Mouse (Mus musculus): ENCODE data around the gene Sfxn5. TPM values are rescaled to one million over a fixed set of nuclear protein-coding genes. Genes with fewer than 3 reads are reported as not detected.

The Sfxn5 gene
- total and polyA plus RNA-seq, 3 experiments, result 1.8 to 3.0 TPM; not detected in 1

DNA sequence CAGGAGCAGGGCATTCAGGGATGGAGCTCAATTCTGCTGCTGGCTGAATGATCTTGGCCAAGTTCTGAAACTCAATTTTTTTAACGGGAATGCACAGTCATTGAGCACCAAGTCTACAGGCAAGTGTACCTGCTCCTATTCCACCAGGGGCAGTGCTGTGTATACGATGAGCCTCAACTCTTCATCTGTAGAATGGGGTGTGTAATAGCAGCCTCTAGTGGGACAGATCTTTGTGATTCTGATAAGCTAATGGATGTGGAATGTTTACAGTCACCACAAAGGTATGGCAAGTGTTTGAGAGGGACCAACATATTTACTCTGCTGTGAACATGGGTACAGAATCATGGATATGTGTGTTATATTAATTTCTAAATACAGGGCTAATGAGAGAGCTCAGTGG lies 17.0 kb downstream of the Sfxn5 start:
- H3K36me3 ChIP-seq (ENCODE audit: control insufficient read depth in 1 of 2, insufficient read depth in 2 of 2, low read length in 2 of 2), result peaks cover 0 to 2% of the 10 kb centered on the region in 2 experiments; a peak in 2 of 4 replicates
- H3K27me3 ChIP-seq (ENCODE audit: control insufficient read depth in 1 of 2, insufficient read depth in 2 of 2, low read length in 2 of 2), result no peaks in the 10 kb centered on the region
- no peaks in the 10 kb centered on the region for H3K79me2 ChIP-seq (ENCODE audit: control insufficient read depth, insufficient read depth, low read length, poor library complexity)
- H3K9ac ChIP-seq (ENCODE audit: control insufficient read depth, low read depth, low read length, poor library complexity, severe bottlenecking), result no peak overlapping the region
- no peak for TF ChIP-seq MXI1 (IDR thresholded peaks at IDR 0.05; ENCODE audit: low read depth, low read length)
- no peak for TF ChIP-seq ZC3H11A (IDR thresholded peaks at IDR 0.05; ENCODE audit: low read depth, low read length)
- TF ChIP-seq CTCF (IDR thresholded peaks at IDR 0.05 in 2 of 3, conservative IDR thresholded peaks at IDR 0.05 in 1 of 3; ENCODE audit: control insufficient read depth in 1 of 3, insufficient read depth in 1 of 3, low read depth in 2 of 3, low read length in 3 of 3, poor library complexity in 1 of 3, severe bottlenecking in 1 of 3), result no peak
- TF ChIP-seq BHLHE40 (IDR thresholded peaks at IDR 0.05; ENCODE audit: borderline replicate concordance, low read depth, low read length), result no peak
- no peak for TF ChIP-seq MAX (IDR thresholded peaks at IDR 0.05; ENCODE audit: low read length)
- no peak for TF ChIP-seq MAFK (IDR thresholded peaks at IDR 0.05; ENCODE audit: borderline replicate concordance, low read depth, low read length)
- TF ChIP-seq TAL1 (IDR thresholded peaks at IDR 0.05; ENCODE audit: low read length), result no peak
- no peak for TF ChIP-seq USF2 (IDR thresholded peaks at IDR 0.05; ENCODE audit: borderline replicate concordance in 1 of 2, insufficient read depth in 1 of 2, low read depth in 1 of 2, low read length in 2 of 2)
- H3K9me3 ChIP-seq (replicated peaks; ENCODE audit: insufficient read depth, low read length), result no peaks in the 10 kb centered on the region
- peaks cover 0 to 3% of the 10 kb centered on the region in 2 experiments; a peak in 2 of 4 replicates for H3K4me1 ChIP-seq (ENCODE audit: control insufficient read depth in 1 of 2, insufficient read depth in 2 of 2, low read length in 2 of 2)
- H3K27ac ChIP-seq (ENCODE audit: control insufficient read depth, low read depth, low read length), result no peak overlapping the region
- no peak overlapping the region for H3K4me3 ChIP-seq (ENCODE audit: control insufficient read depth in 1 of 2, insufficient read depth in 1 of 2, low read depth in 2 of 2, low read length in 2 of 2)
- no peak for DNase-seq (ENCODE audit: low read depth, low spot score)

DNA sequence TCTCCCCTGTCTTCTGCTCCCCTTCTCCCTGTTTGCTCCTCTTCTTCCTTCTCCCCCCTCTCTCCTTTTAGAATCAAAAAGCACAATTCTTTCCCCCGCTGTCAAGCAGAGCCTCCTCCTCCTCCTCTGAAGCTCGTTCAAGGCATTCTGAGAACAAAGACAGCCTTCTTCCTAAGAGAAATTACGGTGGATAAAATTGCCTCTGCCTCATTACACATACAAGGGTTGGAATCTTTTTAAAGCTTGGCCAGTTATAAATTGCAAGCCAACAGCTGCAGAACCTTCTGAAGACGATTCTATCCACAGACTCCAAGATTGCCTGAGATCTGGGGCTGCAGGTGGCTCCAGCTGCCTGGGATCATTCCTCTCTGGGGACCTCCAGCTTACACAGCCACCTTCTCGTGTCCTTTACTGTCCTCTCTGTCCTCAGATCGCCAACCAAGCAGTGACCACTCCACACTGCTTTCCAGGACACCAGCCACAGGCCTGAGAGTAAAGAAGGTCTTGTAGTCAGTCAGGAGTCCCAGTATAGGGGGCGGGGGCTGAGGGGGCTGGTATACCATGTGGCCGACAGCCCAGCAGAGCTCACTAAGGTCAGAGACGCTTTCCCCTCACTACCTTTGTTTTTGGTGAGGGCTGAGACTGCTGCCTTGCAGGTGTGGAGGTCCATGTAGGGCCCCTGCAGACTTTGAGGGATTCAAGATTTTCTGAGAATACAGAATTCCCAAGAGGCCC lies 19.0 kb downstream of the Sfxn5 start:
- TF ChIP-seq ZC3H11A (IDR thresholded peaks at IDR 0.05; ENCODE audit: low read depth, low read length) (no peak), TCF12 (IDR thresholded peaks at IDR 0.05; ENCODE audit: low read depth, low read length) (no peak), TAL1 (IDR thresholded peaks at IDR 0.05; ENCODE audit: low read length) (no peak), MEF2A (IDR thresholded peaks at IDR 0.05; ENCODE audit: extremely low read depth, insufficient replicate concordance, low read depth, low read length, poor library complexity, severe bottlenecking) (no peak), E2F4 (IDR thresholded peaks at IDR 0.05; ENCODE audit: borderline replicate concordance, low read depth, low read length) (no peak)
- no peak for DNase-seq (ENCODE audit: low read depth, low spot score)
- Histone ChIP-seq H3K36me3 (ENCODE audit: control insufficient read depth in 1 of 2, insufficient read depth in 2 of 2, low read length in 2 of 2) (peaks cover 0 to 2% of the 10 kb centered on the region in 2 experiments; a peak in 2 of 4 replicates), H3K27me3 (ENCODE audit: control insufficient read depth in 1 of 2, insufficient read depth in 2 of 2, low read length in 2 of 2) (no peaks in the 10 kb centered on the region), H3K4me3 (ENCODE audit: control insufficient read depth in 1 of 2, insufficient read depth in 1 of 2, low read depth in 2 of 2, low read length in 2 of 2) (no peak overlapping the region), H3K27ac (ENCODE audit: control insufficient read depth, low read depth, low read length) (no peak overlapping the region), H3K79me2 (ENCODE audit: control insufficient read depth, insufficient read depth, low read length, poor library complexity) (no peaks in the 10 kb centered on the region), H3K4me1 (ENCODE audit: control insufficient read depth in 1 of 2, insufficient read depth in 2 of 2, low read length in 2 of 2) (peaks cover 0 to 3% of the 10 kb centered on the region in 2 experiments; a peak in 2 of 4 replicates), H3K9me3 (replicated peaks; ENCODE audit: insufficient read depth, low read length) (no peaks in the 10 kb centered on the region), H3K9ac (ENCODE audit: control insufficient read depth, low read depth, low read length, poor library complexity, severe bottlenecking) (no peak overlapping the region)

DNA sequence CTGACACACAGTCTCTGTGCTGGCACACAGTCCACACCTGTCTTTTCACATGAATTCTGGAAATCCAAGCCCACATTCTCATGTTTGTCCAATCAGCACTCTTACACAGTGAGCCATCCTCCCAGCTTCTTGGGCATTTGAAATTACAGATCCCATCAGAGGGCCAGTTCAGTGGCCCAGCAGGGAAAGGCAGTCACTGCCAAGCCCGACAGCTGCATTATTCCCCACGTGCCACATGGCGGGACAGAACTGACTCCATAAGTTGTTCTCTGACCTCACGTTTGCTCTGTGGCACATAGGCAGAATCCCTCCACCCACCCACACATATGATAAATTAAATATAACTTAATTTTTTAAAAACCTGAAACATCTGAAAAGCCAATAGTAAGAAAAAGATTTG lies 25.3 kb downstream of the Sfxn5 start:
- no peak overlapping the region for H3K27ac ChIP-seq (ENCODE audit: control insufficient read depth, low read depth, low read length)
- H3K79me2 ChIP-seq (ENCODE audit: control insufficient read depth, insufficient read depth, low read length, poor library complexity), result no peaks in the 10 kb centered on the region
- H3K4me3 ChIP-seq (ENCODE audit: control insufficient read depth in 1 of 2, insufficient read depth in 1 of 2, low read depth in 2 of 2, low read length in 2 of 2), result no peak overlapping the region
- H3K9me3 ChIP-seq (replicated peaks; ENCODE audit: insufficient read depth, low read length), result no peaks in the 10 kb centered on the region
- peaks cover 0 to 9% of the 10 kb centered on the region in 2 experiments; a peak in 2 of 4 replicates for H3K36me3 ChIP-seq (ENCODE audit: control insufficient read depth in 1 of 2, insufficient read depth in 2 of 2, low read length in 2 of 2)
- H3K4me1 ChIP-seq (ENCODE audit: control insufficient read depth in 1 of 2, insufficient read depth in 2 of 2, low read length in 2 of 2), result peaks cover 0 to 5% of the 10 kb centered on the region in 2 experiments; a peak in 2 of 4 replicates
- H3K9ac ChIP-seq (ENCODE audit: control insufficient read depth, low read depth, low read length, poor library complexity, severe bottlenecking), result no peak overlapping the region
- no peaks in the 10 kb centered on the region for H3K27me3 ChIP-seq (ENCODE audit: control insufficient read depth in 1 of 2, insufficient read depth in 2 of 2, low read length in 2 of 2)
- TF ChIP-seq MXI1 (IDR thresholded peaks at IDR 0.05; ENCODE audit: low read depth, low read length), result no peak
- TF ChIP-seq NRF1 (IDR thresholded peaks at IDR 0.05; ENCODE audit: insufficient read depth, low read depth, low read length, poor library complexity, severe bottlenecking), result no peak
- no peak for TF ChIP-seq MYB (IDR thresholded peaks at IDR 0.05; ENCODE audit: low read depth, low read length)
- TF ChIP-seq POLR2AphosphoS2 (IDR thresholded peaks at IDR 0.05; ENCODE audit: low read length), result no peak
- TF ChIP-seq KAT2A (conservative IDR thresholded peaks at IDR 0.05; ENCODE audit: low read depth, low read length), result no peak
- TF ChIP-seq GATA1 (IDR thresholded peaks at IDR 0.05; ENCODE audit: low read depth, low read length), result no peak
- TF ChIP-seq ZKSCAN1 (IDR thresholded peaks at IDR 0.05; ENCODE audit: low read depth, low read length), result no peak
- TF ChIP-seq TBP (IDR thresholded peaks at IDR 0.05; ENCODE audit: low read depth, low read length), result no peak
- no peak for TF ChIP-seq HCFC1 (IDR thresholded peaks at IDR 0.05; ENCODE audit: low read depth, low read length)
- TF ChIP-seq ZMIZ1 (IDR thresholded peaks at IDR 0.05; ENCODE audit: low read depth, low read length), result no peak
- no peak for TF ChIP-seq NELFE (IDR thresholded peaks at IDR 0.05; ENCODE audit: low read depth, low read length)
- no peak for TF ChIP-seq BHLHE40 (IDR thresholded peaks at IDR 0.05; ENCODE audit: borderline replicate concordance, low read depth, low read length)
- no peak for TF ChIP-seq MAFK (IDR thresholded peaks at IDR 0.05; ENCODE audit: borderline replicate concordance, low read depth, low read length)
- TF ChIP-seq ELF1 (IDR thresholded peaks at IDR 0.05; ENCODE audit: low read depth, low read length), result no peak
- no peak for DNase-seq (ENCODE audit: low read depth, low spot score)
